Mouse (Mus musculus) midbrain, embryonic 11.5 days (tissue): ENCODE measurements around the gene Rnf145. TPM values are rescaled to one million over a fixed set of nuclear protein-coding genes. Genes with fewer than 3 reads are reported as not detected.

Experiments
- ATAC-seq: fragments of 200-750 bp; cut with Nextera tagmentation; 2 replicates; pipeline ENCODE4 v1.8.0; 2017; ENCODE audit warnings: moderate TSS enrichment, moderate library complexity; ENCODE audit not compliant: low FRiP score
- DNase-seq: peaks from one replicate; pipeline ENCODE4 v3.0.0; 2015; ENCODE audit warnings: low spot score; ENCODE audit errors: missing footprints
- H3K27ac ChIP-seq: fragments of 300-500 bp; sonication (generic); 2 replicates; pipeline ENCODE4 v1.5.1; 2014; ENCODE audit warnings: low read depth, low read length
- H3K27me3 ChIP-seq: fragments of 300-500 bp; sonication (generic); 2 replicates; pipeline ENCODE4 v1.6.1; 2014; ENCODE audit warnings: mild to moderate bottlenecking, low read length, moderate library complexity, mixed read lengths; ENCODE audit not compliant: control insufficient read depth, insufficient read depth
- H3K36me3 ChIP-seq: fragments of 300-500 bp; sonication (generic); 2 replicates; pipeline ENCODE4 v1.6.1; 2014; ENCODE audit warnings: mild to moderate bottlenecking, low read length, moderate library complexity, mixed read lengths; ENCODE audit not compliant: control insufficient read depth, insufficient read depth
- H3K4me1 ChIP-seq: fragments of 300-500 bp; sonication (generic); 2 replicates; pipeline ENCODE4 v1.6.1; 2014; ENCODE audit warnings: low read length; ENCODE audit not compliant: control insufficient read depth, insufficient read depth
- H3K4me2 ChIP-seq: fragments of 300-500 bp; sonication (generic); 2 replicates; pipeline ENCODE4 v1.6.1; 2014; ENCODE audit warnings: mild to moderate bottlenecking, moderate library complexity
- H3K4me3 ChIP-seq: fragments of 300-500 bp; sonication (generic); 2 replicates; pipeline ENCODE4 v1.5.1; 2014; ENCODE audit warnings: low read depth, low read length
- H3K9ac ChIP-seq: fragments of 300-500 bp; sonication (generic); 2 replicates; pipeline ENCODE4 v1.6.1; 2014; ENCODE audit warnings: low read length
- H3K9me3 ChIP-seq: fragments of 300-500 bp; sonication (generic); 2 replicates; pipeline ENCODE4 v1.6.1; 2016; ENCODE audit warnings: low read length; ENCODE audit not compliant: control insufficient read depth
- WGBS: fragments of 180-500 bp; shearing (Covaris S2); extraction: QIAGEN DNeasy Blood & Tissue Kit; methylation state at CpG from one replicate; pipeline ENCODE4 v1.1.7; 2014; 5-methylcytosine and 5-hydroxymethylcytosine counted together
- microRNA-seq: library from miRNA; unstranded; fragments of <30 nt; microRNA quantifications from one replicate; pipeline ENCODE4, GENCODE M21; 2017
- polyA plus RNA-seq: library from polyadenylated mRNA; unstranded; fragments of >200 nt; fragmentation: Nextera tagmentation; extraction: Ambion mirVana; gene quantifications from 2 replicates; pipeline ENCODE4 v1.2.1, GENCODE M21; 2014

The Rnf145 gene
- polyA plus RNA-seq, 1 experiment from 2014 or later: 154 TPM

DNA sequence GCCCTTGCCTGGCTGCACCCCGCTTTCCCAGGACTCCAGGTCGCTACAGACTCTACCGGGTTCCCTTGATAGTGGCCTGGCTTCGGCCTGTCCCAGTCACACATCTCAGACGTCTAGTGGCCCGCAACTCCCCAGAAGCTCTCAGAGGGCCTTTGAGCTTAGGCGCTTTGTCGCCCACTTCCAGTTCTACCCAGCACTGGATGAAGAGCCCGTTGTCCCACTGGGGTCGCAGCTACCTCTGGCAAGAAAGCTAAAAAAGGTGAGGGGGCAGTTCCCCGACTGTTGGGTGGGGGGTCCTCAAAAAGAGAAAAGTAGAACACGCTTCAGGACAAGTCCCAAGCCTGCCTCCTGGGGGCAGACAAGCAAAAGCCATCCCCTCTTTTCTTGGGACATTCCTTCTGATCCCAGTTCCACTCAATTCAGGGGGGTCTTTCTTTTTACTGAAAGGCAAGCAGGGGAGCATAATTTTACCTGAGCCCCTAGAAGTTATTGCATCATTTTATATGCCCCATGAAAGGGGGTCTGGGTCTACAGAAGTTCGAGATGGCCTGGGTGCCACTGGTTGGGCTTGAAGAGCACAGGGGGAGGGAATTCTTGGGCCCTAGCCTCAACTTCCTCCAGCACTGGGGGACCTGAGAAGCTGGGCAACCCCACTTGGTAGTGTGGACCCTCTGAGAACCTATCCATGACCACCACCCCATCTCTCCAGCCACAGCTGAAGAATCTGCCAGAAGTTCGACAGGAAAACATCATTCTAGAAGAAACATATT, 94.8 kb downstream of the Rnf145 start:
- Histone ChIP-seq H3K27ac (no peak overlapping the region), H3K9me3 (no peaks in the 10 kb centered on the region), H3K27me3 (peaks cover 42% of the 10 kb centered on the region), H3K9ac (peak overlapping the region; percentile 57), H3K4me2 (peak overlapping the region; percentile 62), H3K4me1 (peaks cover 21% of the 10 kb centered on the region), H3K4me3 (peak overlapping the region; percentile 31), H3K36me3 (no peaks in the 10 kb centered on the region)
- WGBS: 8% methylated on average over 14 of the region's 14 CpGs
- ATAC-seq (no peak), DNase-seq (no peak)

Small RNA genes within 50 kb of the gene (microRNA-seq; reads per million reads assigned to microRNA genes)
- not detected for gene Gm22121

Other genes starting within 250 kb of the Rnf145 start
- gene Il12b, start 118.9 kb upstream of the Rnf145 start, polyA plus RNA-seq: not detected in 2 replicates
- 79.2 and 85.3 TPM in 2 replicates for gene Ublcp1, start 48.5 kb upstream of the Rnf145 start, polyA plus RNA-seq
- 73.8 and 79.2 TPM in 2 replicates for gene Ebf1, start 98.4 kb downstream of the Rnf145 start, polyA plus RNA-seq